Mouse (Mus musculus) small intestine, adult 2 months (tissue): ENCODE results near the gene Hmg20b. TPM values are rescaled to one million over a fixed set of nuclear protein-coding genes. Genes with fewer than 3 reads are reported as not detected.

ENCODE experiments used
- H3K27ac ChIP-seq: fragments of 200-500 bp; 2 replicates; pipeline ENCODE4 v1.5.1; 2012; ENCODE audit warnings: low read depth, low read length, control low read depth, inconsistent platforms; ENCODE audit not compliant: insufficient read depth
- H3K27me3 ChIP-seq: fragments of 200-500 bp; 2 replicates; pipeline ENCODE4 v1.6.1; 2012; ENCODE audit warnings: mild to moderate bottlenecking, moderate library complexity, low read length, inconsistent platforms; ENCODE audit not compliant: control insufficient read depth, insufficient read depth
- H3K36me3 ChIP-seq: fragments of 200-500 bp; 2 replicates; pipeline ENCODE4 v1.6.1; 2012; ENCODE audit warnings: mild to moderate bottlenecking, low read length, control low read depth, inconsistent platforms; ENCODE audit not compliant: control insufficient read depth, insufficient read depth
- H3K4me1 ChIP-seq: fragments of 200-500 bp; 2 replicates; pipeline ENCODE4 v1.6.1; 2012; ENCODE audit warnings: low read length, inconsistent platforms, mixed read lengths; ENCODE audit not compliant: control insufficient read depth, insufficient read depth, insufficient read length
- H3K4me3 ChIP-seq: fragments of 200-500 bp; 2 replicates; pipeline ENCODE4 v1.5.1; 2012; ENCODE audit warnings: low read depth, mild to moderate bottlenecking, control low read depth, inconsistent platforms, low read length, moderate library complexity
- CTCF ChIP-seq: fragments of 200-500 bp; IDR thresholded peaks from 2 replicates; pipeline ENCODE4 v1.5.1; 2012; ENCODE audit warnings: low read depth, mild to moderate bottlenecking, control low read depth, inconsistent platforms, low read length, moderate library complexity, mixed read lengths; ENCODE audit not compliant: insufficient replicate concordance, insufficient read length; ENCODE audit errors: extremely low read depth
- POLR2A ChIP-seq: fragments of 200-500 bp; IDR thresholded peaks from 2 replicates; pipeline ENCODE4 v1.6.1; 2012; ENCODE audit warnings: low read depth, mild to moderate bottlenecking, control low read depth, inconsistent platforms, low read length, moderate library complexity
- WGBS: fragments of 180-500 bp; shearing (Covaris S2); methylation state at CpG from one replicate; pipeline ENCODE4 v1.1.7; 2018; 5-methylcytosine and 5-hydroxymethylcytosine counted together
- polyA plus RNA-seq: library from polyadenylated mRNA; depleted of rRNA; stranded (reverse); fragments of >200 nt; gene quantifications from 2 replicates; pipeline ENCODE4 v1.2.3, GENCODE M21; 2012

The Hmg20b gene
- polyA plus RNA-seq, 1 experiment: 196 TPM

DNA sequence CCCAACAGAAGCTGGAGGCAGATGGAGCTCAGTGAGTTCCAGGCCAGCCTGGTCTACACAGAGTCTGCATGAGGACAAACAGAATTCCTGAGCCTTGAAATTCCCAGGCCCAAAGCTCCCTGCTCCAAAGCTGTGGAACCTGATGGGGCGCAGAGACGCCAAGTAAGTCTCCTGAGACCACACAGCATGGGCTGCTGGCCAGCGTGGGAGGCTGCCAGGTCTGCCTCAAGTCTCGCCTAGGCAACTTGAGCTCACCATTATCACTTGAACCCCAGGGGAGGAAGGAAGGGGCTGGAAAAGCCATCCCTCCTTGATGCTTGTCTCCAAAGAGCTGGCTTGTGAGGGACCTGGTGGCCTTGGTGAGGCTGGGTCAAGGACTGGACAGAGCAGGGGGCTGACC is 20.3 kb downstream of the Hmg20b start:
- TF ChIP-seq CTCF: no peak
- no peak for TF ChIP-seq POLR2A
- 73% methylated on average over 4 of the region's 4 CpGs for WGBS
- H3K4me1 ChIP-seq: peaks cover 12% of the 10 kb centered on the region

DNA sequence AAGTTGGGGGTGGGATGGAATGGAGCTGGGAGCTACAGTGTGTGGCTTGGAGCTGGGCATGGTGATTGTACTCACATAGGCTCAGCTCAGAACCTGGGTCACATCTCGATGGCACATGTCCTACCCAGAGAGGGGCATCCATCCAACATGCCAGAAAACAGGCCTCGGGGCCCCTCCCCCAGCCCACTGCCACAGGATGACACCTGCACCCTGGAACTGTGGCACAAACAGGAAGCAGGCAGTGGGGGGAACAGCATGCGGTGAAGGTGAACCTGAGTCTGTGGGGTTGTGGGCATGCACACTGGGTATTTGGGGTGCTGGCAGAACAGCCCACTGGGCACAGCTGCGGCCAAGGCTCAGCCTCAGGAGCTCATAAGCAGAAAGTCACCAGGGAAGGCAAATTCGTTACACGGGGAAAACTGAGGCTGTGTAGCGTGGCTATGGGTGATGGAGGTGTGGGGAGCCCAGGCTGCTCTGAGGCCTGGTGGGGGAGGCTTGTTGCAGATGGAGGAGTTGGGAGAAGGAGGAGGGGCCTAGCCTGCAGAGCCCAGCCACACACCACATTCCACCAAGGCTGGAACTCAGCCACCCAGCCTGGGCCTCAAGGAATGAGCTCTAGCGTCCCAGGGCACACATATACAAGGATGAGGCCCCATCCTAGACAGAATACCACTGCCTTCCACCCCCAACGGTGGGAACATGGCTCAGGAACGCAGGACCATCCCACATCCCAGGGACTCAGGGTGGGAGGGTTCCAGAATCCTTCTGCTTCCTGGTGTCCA is 20.9 kb downstream of the Hmg20b start:
- H3K4me1 ChIP-seq: peaks cover 12% of the 10 kb centered on the region
- H3K36me3 ChIP-seq: peaks cover 29% of the 10 kb centered on the region
- TF ChIP-seq CTCF: no peak
- TF ChIP-seq POLR2A: no peak
- H3K27me3 ChIP-seq: peaks cover 11% of the 10 kb centered on the region
- 68% methylated on average over 10 of the region's 10 CpGs for WGBS
- H3K27ac ChIP-seq: peak overlapping the region; percentile 62
- H3K4me3 ChIP-seq: peak overlapping the region; percentile 16

More for the DNA sequence above, 20.3 kb downstream of the Hmg20b start:
- Histone ChIP-seq H3K4me3 (no peak overlapping the region), H3K36me3 (peaks cover 22% of the 10 kb centered on the region), H3K27me3 (peaks cover 11% of the 10 kb centered on the region), H3K27ac (peak overlapping the region; percentile 62)

DNA sequence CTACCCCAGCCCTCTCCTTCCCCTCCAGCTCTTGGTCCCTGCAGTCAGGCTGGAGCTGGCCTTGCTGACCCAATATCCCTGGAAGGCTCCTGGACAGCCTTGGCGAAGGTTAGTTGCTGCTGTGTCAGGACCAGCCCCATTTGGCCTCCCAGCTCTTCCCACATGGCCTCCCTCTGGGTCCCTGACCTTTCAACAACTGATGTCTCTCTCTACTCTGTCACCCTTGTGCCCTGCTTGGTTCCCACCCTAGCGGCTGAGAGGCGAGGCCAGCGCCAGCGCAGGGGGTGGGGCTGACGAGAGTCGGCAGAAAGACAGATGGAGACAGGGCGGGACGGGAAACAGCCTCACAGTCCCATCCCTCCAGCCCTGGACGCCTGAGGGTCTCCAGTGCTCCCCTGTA is 21.9 kb downstream of the Hmg20b start, which contains the start of gene Tbxa2r:
TSS of gene Tbxa2r (plus strand) at position 346 of the 400 bp plus-strand sequence.
- Histone ChIP-seq H3K27ac (peak within 1 kb of the TSS; percentile 62), H3K36me3 (peaks cover 39% of the 10 kb centered on the region), H3K4me1 (peaks cover 12% of the 10 kb centered on the region), H3K27me3 (peaks cover 11% of the 10 kb centered on the region), H3K4me3 (peak within 1 kb of the TSS; percentile 16)
- 15% methylated on average over 10 of the region's 10 CpGs for WGBS
- TF ChIP-seq CTCF (no peak), POLR2A (no peak)

DNA sequence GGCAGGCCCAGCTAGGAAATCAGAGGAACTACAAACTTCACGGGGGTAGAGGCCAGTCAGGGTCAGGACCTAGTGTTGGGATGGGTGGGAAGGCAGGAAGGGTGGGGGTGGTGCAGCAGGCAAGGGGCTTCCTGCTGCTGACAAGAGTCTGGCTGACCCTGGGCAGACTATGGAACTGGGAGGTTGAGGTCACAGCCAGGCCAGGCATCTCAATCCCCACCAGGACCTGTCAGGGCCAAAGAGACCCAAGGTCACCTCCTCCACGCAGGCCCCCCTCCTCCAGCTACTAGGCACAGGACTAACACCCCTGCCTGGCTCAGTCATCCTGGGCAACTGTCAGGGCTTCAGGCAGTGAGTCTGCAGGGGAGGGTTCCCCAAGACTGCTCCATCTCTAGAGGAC is 22.3 kb downstream of the Hmg20b start:
- Histone ChIP-seq H3K36me3 (peaks cover 42% of the 10 kb centered on the region), H3K4me3 (no peak overlapping the region), H3K4me1 (peaks cover 12% of the 10 kb centered on the region), H3K27ac (no peak overlapping the region), H3K27me3 (peaks cover 9% of the 10 kb centered on the region)
- 41% methylated on average over 2 of the region's 2 CpGs for WGBS
- TF ChIP-seq POLR2A: no peak
- no peak for TF ChIP-seq CTCF

DNA sequence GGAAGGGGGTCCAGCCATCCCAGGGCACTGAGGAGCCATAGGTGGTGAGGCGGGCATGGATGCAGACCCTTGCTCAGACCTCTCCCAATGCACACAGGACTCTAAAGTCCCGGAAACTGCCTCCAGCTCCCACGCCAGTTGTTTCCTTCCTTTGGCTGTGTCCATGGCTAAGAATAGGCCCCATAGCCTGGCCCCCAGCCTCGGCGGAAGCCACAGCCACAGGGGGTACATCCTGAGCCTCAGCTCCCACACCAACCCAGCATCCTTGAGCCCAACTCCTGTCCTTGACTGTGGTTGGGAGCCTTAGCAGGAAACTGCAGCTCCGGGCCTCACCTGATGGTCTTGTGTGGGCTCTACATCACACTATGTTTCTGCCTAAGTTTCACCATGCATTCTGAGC is 23.4 kb downstream of the Hmg20b start:
- H3K36me3 ChIP-seq: peaks cover 49% of the 10 kb centered on the region
- H3K27ac ChIP-seq: no peak overlapping the region
- peaks cover 12% of the 10 kb centered on the region for H3K4me1 ChIP-seq
- WGBS: 75% methylated on average over 6 of the region's 6 CpGs
- TF ChIP-seq CTCF (no peak), POLR2A (no peak)
- H3K4me3 ChIP-seq: no peak overlapping the region
- no peaks in the 10 kb centered on the region for H3K27me3 ChIP-seq

DNA sequence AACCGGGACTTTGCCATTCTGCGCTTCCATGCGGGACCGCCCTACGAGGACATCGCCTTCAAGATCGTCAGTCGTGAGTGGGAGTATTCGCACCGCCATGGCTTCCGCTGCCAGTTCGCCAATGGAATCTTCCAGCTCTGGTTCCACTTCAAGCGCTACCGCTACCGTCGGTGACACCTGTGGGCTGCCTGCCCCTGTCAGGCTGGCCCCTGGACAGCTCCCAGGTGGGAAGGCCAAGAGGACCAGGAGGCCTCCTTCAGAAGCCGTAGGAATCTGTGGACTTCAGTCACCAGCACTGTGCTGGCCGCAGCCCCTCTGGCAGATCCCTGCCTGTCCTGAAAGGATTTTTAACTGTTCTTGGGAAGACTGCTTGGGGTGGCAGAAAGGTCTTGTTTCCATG is 24.5 kb downstream of the Hmg20b start:
- TF ChIP-seq POLR2A: no peak
- no peak overlapping the region for H3K4me3 ChIP-seq
- H3K36me3 ChIP-seq: peaks cover 49% of the 10 kb centered on the region
- H3K4me1 ChIP-seq: peaks cover 10% of the 10 kb centered on the region
- no peaks in the 10 kb centered on the region for H3K27me3 ChIP-seq
- no peak overlapping the region for H3K27ac ChIP-seq
- whole genome bisulfite sequencing: 91% methylated on average over 18 of the region's 18 CpGs

DNA sequence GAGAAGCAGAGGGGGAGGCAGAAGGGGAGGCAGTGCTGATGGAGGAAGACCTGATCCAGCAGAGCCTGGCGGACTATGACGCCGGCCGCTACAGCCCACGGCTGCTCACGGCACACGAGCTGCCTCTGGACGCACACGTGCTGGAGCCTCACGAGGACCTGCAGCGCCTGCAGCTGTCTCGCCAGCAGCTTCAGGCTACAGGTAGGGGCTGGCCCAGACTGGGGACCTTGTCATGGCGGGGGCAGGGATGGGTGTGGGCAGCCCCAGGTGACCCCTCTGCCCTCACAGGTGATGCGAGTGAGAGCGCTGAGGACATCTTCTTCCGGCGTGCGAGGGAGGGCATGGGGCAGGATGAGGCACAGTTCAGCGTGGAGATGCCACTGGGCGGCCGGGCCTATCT is 25.1 kb downstream of the Hmg20b start:
- WGBS: 94% methylated on average over 21 of the region's 21 CpGs
- TF ChIP-seq CTCF (no peak), POLR2A (no peak)
- Histone ChIP-seq H3K4me1 (peaks cover 8% of the 10 kb centered on the region), H3K27me3 (no peaks in the 10 kb centered on the region), H3K36me3 (peaks cover 49% of the 10 kb centered on the region), H3K27ac (no peak overlapping the region), H3K4me3 (no peak overlapping the region)
